Mouse (Mus musculus) monocyte, adult 5-6 weeks (primary cell): ENCODE measurements around the gene Tbx6. TPM values are rescaled to one million over a fixed set of nuclear protein-coding genes. Genes with fewer than 3 reads are reported as not detected.
A peak's percentile ranks its signal among the peaks of the same experiment; 100 is the strongest.

ENCODE experiments used
- ATAC-seq: fragments of 153-309, 156-312 bp; replicated peaks from 2 replicates; pipeline ENCODE4 v1.8.0; 2017; ENCODE audit warnings: mild to moderate bottlenecking; ENCODE audit not compliant: low TSS enrichment, insufficient number of reproducible peaks, severe bottlenecking, poor library complexity, low FRiP score
- total RNA-seq: library from RNA; stranded (forward); fragments of 200-1000, 200-491, 200-594 nt; gene quantifications from 3 replicates; pipeline ENCODE4 v1.2.3, GENCODE M21; 2017

Gene Tbx6
- 2.0 to 3.8 TPM (median 2.2 TPM) in 3 replicates for total RNA-seq

- ATAC-seq = no peak
Observed at GRCm38 (mm10) chr7:126780971-126781635, at the start of gene Tbx6. Tbx6 (plus strand) TSS chr7:126781483.

- peak; percentile 84 for ATAC-seq
Observed at GRCm38 (mm10) chr7:126736122-126736521, 45.2 kb upstream of the Tbx6 start.

GRCm38 (mm10) chr7:126739551-126739950, 41.7 kb upstream of the Tbx6 start:
- 0 out of 2 replicates have a peak, but pooled peaks have one; percentile 5 for ATAC-seq

GRCm38 (mm10) chr7:126740132-126740735, 41.0 kb upstream of the Tbx6 start:
- ATAC-seq = no peak

GRCm38 (mm10) chr7:126740977-126741376, 40.3 kb upstream of the Tbx6 start:
- ATAC-seq = no peak

GRCm38 (mm10) chr7:126741452-126741851, 39.8 kb upstream of the Tbx6 start:
- no peak for ATAC-seq

- no peak for ATAC-seq
Observed at GRCm38 (mm10) chr7:126741964-126742482, 39.3 kb upstream of the Tbx6 start.

GRCm38 (mm10) chr7:126746066-126746465, 35.2 kb upstream of the Tbx6 start:
- ATAC-seq = peak; percentile 89

- peak; percentile 85 for ATAC-seq
Observed at GRCm38 (mm10) chr7:126746798-126747197, 34.5 kb upstream of the Tbx6 start.

GRCm38 (mm10) chr7:126748824-126749223, 32.5 kb upstream of the Tbx6 start:
- ATAC-seq = no peak

- no peak for ATAC-seq
Observed at GRCm38 (mm10) chr7:126749582-126750343, 31.5 kb upstream of the Tbx6 start.

GRCm38 (mm10) chr7:126754866-126755265, 26.4 kb upstream of the Tbx6 start:
- 0 out of 2 replicates have a peak, but pooled peaks have one; percentile 29 for ATAC-seq

- no peak for ATAC-seq
Observed at GRCm38 (mm10) chr7:126758539-126758938, 22.7 kb upstream of the Tbx6 start.

- ATAC-seq = peak; percentile 92
Observed at GRCm38 (mm10) chr7:126759050-126759671, 22.1 kb upstream of the Tbx6 start, which contains the start of gene Mapk3. Mapk3 (plus strand) TSS chr7:126759601.

GRCm38 (mm10) chr7:126759672-126760390, 21.5 kb upstream of the Tbx6 start:
- ATAC-seq = no peak

- ATAC-seq = no peak
Observed at GRCm38 (mm10) chr7:126760391-126760802, 20.9 kb upstream of the Tbx6 start.

GRCm38 (mm10) chr7:126760956-126761355, 20.3 kb upstream of the Tbx6 start:
- ATAC-seq = no peak

GRCm38 (mm10) chr7:126761529-126762067, 19.7 kb upstream of the Tbx6 start:
- ATAC-seq = no peak
